Mouse (Mus musculus): Measurements from ENCODE around the gene Gm5128.
"Not testable (repeated sequence)": the region's sequence is repeated elsewhere in the genome, so short reads cannot be mapped to it uniquely, and the experiment has no call there.

The Gm5128 gene

DNA sequence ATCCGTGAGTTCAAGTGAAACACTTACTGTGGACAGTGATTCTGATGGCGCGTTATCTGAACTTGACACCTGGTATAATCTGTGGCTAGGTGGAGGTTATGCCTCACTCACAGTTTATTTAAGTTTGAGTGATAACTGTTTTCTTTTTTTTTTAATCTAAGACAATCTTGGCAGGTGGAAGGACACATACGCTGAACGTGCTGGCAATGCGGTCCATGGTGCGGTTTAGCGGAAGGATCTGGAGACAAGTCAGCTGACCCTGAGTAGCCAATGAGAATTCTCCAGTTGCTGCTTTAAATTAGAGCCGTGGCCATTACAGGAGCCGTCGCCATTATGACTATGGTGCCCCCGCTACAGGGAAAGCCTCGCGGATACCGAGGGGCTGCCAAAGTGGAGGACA is at the start of gene Gm5128:
Gene Gm5128 (plus strand): TSS at position 301 of the 400 bp plus-strand sequence.
- DNase-seq = not testable (repeated sequence)

DNA sequence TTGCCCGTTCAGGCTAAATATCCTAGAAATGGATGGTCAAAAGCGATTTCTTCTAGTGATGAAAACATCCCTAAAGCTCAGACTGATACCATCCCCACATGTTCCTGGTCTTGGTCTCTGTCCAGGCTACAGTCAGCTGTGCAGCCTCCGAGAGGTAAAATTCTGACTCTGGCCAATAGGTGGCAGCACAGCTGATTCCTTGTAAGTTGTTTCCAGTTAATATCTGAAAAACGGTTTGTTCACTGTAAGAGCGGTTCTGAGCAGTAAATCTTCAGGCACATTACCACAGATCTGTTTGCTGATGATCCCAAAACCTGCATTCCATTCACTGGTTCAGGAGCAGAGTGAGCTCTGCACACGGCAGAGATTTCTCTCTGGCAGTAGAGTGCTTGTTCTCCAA is 12.4 kb upstream of the Gm5128 start:
- not testable (repeated sequence) for DNase-seq

DNA sequence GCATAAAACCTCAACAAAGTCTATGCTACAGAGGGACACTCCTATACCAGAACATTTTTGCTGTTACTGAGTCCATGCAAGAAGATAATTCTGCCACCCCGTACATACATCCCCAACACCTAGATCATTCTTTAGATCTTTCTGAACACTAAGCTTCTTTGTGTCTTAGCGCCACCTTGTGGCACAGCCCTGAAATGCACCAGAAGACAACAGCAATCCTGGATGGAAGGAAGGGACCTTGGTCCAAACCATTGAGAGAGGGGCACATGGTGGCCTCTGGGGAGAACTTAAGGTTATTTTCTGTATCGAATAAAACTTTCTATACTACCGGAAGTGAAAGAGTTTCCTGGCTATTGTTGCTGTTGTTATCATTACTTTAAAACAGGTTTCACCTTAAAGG is 11.1 kb upstream of the Gm5128 start:
- DNase-seq = not testable (repeated sequence)

DNA sequence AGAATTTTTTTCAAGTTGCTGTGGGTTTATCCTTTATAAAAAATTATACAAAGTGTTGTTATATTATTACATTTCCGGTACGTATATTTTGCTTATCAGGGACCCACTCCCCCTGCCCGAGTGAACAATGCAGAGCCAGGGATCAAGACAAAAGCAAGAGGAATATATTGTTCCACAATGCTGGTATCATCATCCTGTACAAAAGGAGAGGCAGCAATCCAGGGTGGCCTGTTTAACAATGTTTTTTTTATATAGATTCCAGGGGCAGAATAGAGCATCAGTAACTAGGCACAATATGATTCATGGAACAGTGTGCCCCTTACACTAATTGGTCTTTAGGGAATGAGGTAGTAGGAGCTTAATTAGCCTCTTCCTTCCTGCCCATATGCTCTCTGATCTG is 30.5 kb downstream of the Gm5128 start:
- not testable (repeated sequence) for DNase-seq

DNA sequence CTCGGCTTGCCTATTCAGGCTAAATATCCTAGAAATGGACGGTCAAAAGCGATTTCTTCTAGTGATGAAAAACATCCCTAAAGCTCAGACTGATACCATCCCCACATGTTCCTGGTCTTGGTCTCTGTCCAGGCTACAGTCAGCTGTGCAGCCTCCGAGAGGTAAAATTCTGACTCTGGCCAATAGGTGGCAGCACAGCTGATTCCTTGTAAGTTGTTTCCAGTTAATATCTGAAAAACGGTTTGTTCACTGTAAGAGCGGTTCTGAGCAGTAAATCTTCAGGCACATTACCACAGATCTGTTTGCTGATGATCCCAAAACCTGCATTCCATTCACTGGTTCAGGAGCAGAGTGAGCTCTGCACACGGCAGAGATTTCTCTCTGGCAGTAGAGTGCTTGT is 48.1 kb downstream of the Gm5128 start:
- DNase-seq = not testable (repeated sequence)

DNA sequence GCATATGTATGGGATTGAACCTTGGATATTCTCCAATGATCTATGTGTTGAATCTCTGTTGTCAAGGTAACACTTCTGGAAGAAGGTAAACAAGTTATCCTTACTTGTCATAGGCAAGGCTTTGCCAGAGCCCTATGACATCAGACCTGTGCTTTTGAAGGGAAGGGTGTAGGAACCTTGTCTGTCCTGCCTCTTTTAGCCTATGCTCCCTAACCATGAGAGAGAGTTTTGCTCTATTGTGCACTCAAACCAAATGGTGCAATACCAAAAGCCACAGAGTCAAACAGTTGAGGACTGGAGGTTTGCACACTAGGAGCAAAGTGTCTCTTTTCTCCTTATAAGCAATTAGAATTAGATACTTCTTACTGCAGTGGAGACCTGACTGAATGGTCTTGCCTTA is 48.7 kb downstream of the Gm5128 start:
- DNase-seq = not testable (repeated sequence)

DNA sequence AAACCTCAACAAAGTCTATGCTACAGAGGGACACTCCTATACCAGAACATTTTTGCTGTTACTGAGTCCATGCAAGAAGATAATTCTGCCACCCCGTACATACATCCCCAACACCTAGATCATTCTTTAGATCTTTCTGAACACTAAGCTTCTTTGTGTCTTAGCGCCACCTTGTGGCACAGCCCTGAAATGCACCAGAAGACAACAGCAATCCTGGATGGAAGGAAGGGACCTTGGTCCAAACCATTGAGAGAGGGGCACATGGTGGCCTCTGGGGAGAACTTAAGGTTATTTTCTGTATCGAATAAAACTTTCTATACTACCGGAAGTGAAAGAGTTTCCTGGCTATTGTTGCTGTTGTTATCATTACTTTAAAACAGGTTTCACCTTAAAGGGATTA is 49.4 kb downstream of the Gm5128 start:
- DNase-seq = not testable (repeated sequence)
